Mouse (Mus musculus) liver, adult 2 months (tissue): ENCODE results near the gene Bnip3. TPM values are rescaled to one million over a fixed set of nuclear protein-coding genes. Genes with fewer than 3 reads are reported as not detected.

Source experiments
- DNase-seq: peaks from one replicate; pipeline ENCODE4 v3.0.0-alpha.2; 2011; ENCODE audit warnings: low read depth, low spot score; ENCODE audit errors: extremely low read depth
- H3K27ac ChIP-seq: fragments of 200-500 bp; replicated peaks from 2 replicates; pipeline ENCODE4 v1.5.1; 2012; ENCODE audit warnings: low read depth, mild to moderate bottlenecking, control low read depth, inconsistent platforms, low read length; ENCODE audit not compliant: insufficient read depth
- H3K27me3 ChIP-seq: fragments of 200-500 bp; 2 replicates; pipeline ENCODE4 v1.6.1; 2012; ENCODE audit warnings: mild to moderate bottlenecking, moderate library complexity, low read length, inconsistent platforms; ENCODE audit not compliant: control insufficient read depth, insufficient read depth
- H3K36me3 ChIP-seq: fragments of 200-500 bp; 2 replicates; pipeline ENCODE4 v1.6.1; 2012; ENCODE audit warnings: low read length, inconsistent platforms; ENCODE audit not compliant: control insufficient read depth, insufficient read depth
- H3K4me1 ChIP-seq: fragments of 200-500 bp; 2 replicates; pipeline ENCODE4 v1.6.1; 2011; ENCODE audit warnings: low read length; ENCODE audit not compliant: control insufficient read depth, insufficient read depth
- H3K4me3 ChIP-seq: fragments of 200-500 bp; 2 replicates; pipeline ENCODE4 v1.5.1; 2011; ENCODE audit warnings: low read depth, mild to moderate bottlenecking, control low read depth, low read length, moderate library complexity; ENCODE audit not compliant: insufficient read depth
- H3K79me2 ChIP-seq: fragments of 200-500 bp; 2 replicates; pipeline ENCODE4 v1.6.1; 2012; ENCODE audit warnings: inconsistent platforms, mild to moderate bottlenecking, low read length, moderate library complexity; ENCODE audit not compliant: control insufficient read depth, insufficient read depth
- H3K9ac ChIP-seq: fragments of 200-500 bp; 2 replicates; pipeline ENCODE4 v1.6.1; 2012; ENCODE audit warnings: low read depth, mild to moderate bottlenecking, control low read depth, inconsistent platforms, low read length
- CTCF ChIP-seq: fragments of 200-500 bp; IDR thresholded peaks from 2 replicates; pipeline ENCODE4 v1.5.1; 2011; ENCODE audit warnings: low read depth, low read length, control low read depth
- POLR2A ChIP-seq: fragments of 200-500 bp; IDR thresholded peaks from 2 replicates; pipeline ENCODE4 v1.6.1; 2011; ENCODE audit warnings: low read length, control low read depth; ENCODE audit not compliant: insufficient read depth; ENCODE audit errors: extremely low read depth
- WGBS: fragments of 180-500 bp; shearing (Covaris S2); methylation state at CpG from one replicate; pipeline ENCODE4 v1.1.7; 2018; 5-methylcytosine and 5-hydroxymethylcytosine counted together
- polyA plus RNA-seq: library from polyadenylated mRNA; depleted of rRNA; stranded (reverse); fragments of >200 nt; gene quantifications from 2 replicates; pipeline ENCODE4 v1.2.3, GENCODE M21; 2012; rRNA removed
- total RNA-seq: library from RNA; depleted of rRNA; stranded (reverse); fragments of >200 nt; gene quantifications from 2 replicates; pipeline ENCODE4 v1.2.3, GENCODE M21; 2014; rRNA removed

Bnip3 gene
- total RNA-seq (213 and 264 TPM in 2 replicates), polyA plus RNA-seq (56.7 and 62.0 TPM in 2 replicates)

- whole genome bisulfite sequencing: under 1% methylated on average over 60 of the region's 66 CpGs
- peaks cover 2% of the 10 kb centered on the region; the same call in 1 of the 2 replicates for H3K36me3 ChIP-seq
- H3K27me3 ChIP-seq: no peaks in the 10 kb centered on the region
- H3K9ac ChIP-seq: peak within 1 kb of the TSS; percentile 100
- peak within 1 kb of the TSS; percentile 100 for H3K4me3 ChIP-seq
- peak within 1 kb of the TSS; percentile 100 for H3K27ac ChIP-seq
- DNase-seq: peak; percentile 94
- peaks cover 20% of the 10 kb centered on the region for H3K4me1 ChIP-seq
- H3K79me2 ChIP-seq: peaks cover 24% of the 10 kb centered on the region
- TF ChIP-seq CTCF (peak; percentile 4; the same call in 1 of the 2 replicates), POLR2A (peak; percentile 99)
Observed at GRCm38 (mm10) chr7:138909277-138910192, at the start of gene Bnip3. Gene Bnip3 (minus strand): TSS chr7:138909519.

GRCm38 (mm10) chr7:138957106-138957505, 47.8 kb upstream of the Bnip3 start:
- no peak for TF ChIP-seq CTCF
- TF ChIP-seq POLR2A: no peak
- Histone ChIP-seq H3K79me2 (no peaks in the 10 kb centered on the region), H3K9ac (no peak overlapping the region), H3K27ac (no peak overlapping the region), H3K36me3 (no peaks in the 10 kb centered on the region), H3K4me1 (no peaks in the 10 kb centered on the region), H3K27me3 (no peaks in the 10 kb centered on the region), H3K4me3 (no peak overlapping the region)
- WGBS: 69% methylated on average over 6 of the region's 6 CpGs
- DNase-seq: no peak

- H3K4me3 ChIP-seq: no peak overlapping the region
- no peak overlapping the region for H3K27ac ChIP-seq
- no peaks in the 10 kb centered on the region for H3K27me3 ChIP-seq
- H3K79me2 ChIP-seq: no peaks in the 10 kb centered on the region
- TF ChIP-seq POLR2A: no peak
- TF ChIP-seq CTCF: no peak
- 85% methylated on average over 7 of the region's 7 CpGs for WGBS
- H3K36me3 ChIP-seq: no peaks in the 10 kb centered on the region
- DNase-seq: no peak
- no peak overlapping the region for H3K9ac ChIP-seq
- no peaks in the 10 kb centered on the region for H3K4me1 ChIP-seq
Observed at GRCm38 (mm10) chr7:138955787-138956186, 46.5 kb upstream of the Bnip3 start.

GRCm38 (mm10) chr7:138948309-138948708, 39.0 kb upstream of the Bnip3 start:
- H3K36me3 ChIP-seq: no peaks in the 10 kb centered on the region
- H3K4me1 ChIP-seq: no peaks in the 10 kb centered on the region
- no peak overlapping the region for H3K27ac ChIP-seq
- H3K4me3 ChIP-seq: no peak overlapping the region
- no peak for DNase-seq
- no peaks in the 10 kb centered on the region for H3K79me2 ChIP-seq
- H3K27me3 ChIP-seq: peaks cover 2% of the 10 kb centered on the region; the same call in 1 of the 2 replicates
- no peak overlapping the region for H3K9ac ChIP-seq
- TF ChIP-seq CTCF: no peak
- TF ChIP-seq POLR2A: no peak
- 68% methylated on average over 8 of the region's 8 CpGs for WGBS

GRCm38 (mm10) chr7:138947741-138948140, 38.4 kb upstream of the Bnip3 start:
- TF ChIP-seq POLR2A: no peak
- TF ChIP-seq CTCF: no peak
- Histone ChIP-seq H3K27ac (no peak overlapping the region), H3K4me3 (no peak overlapping the region), H3K27me3 (peaks cover 2% of the 10 kb centered on the region; the same call in 1 of the 2 replicates), H3K36me3 (no peaks in the 10 kb centered on the region), H3K4me1 (no peaks in the 10 kb centered on the region), H3K9ac (no peak overlapping the region), H3K79me2 (no peaks in the 10 kb centered on the region)
- 76% methylated on average over 8 of the region's 8 CpGs for WGBS
- no peak for DNase-seq

- no peak overlapping the region for H3K27ac ChIP-seq
- H3K27me3 ChIP-seq: peaks cover 4% of the 10 kb centered on the region; the same call in 1 of the 2 replicates
- DNase-seq: no peak
- TF ChIP-seq POLR2A (no peak), CTCF (no peak)
- no peaks in the 10 kb centered on the region for H3K36me3 ChIP-seq
- no peak overlapping the region for H3K4me3 ChIP-seq
- no peaks in the 10 kb centered on the region for H3K4me1 ChIP-seq
- H3K79me2 ChIP-seq: no peaks in the 10 kb centered on the region
- WGBS: 81% methylated on average over 3 of the region's 3 CpGs
- no peak overlapping the region for H3K9ac ChIP-seq
Observed at GRCm38 (mm10) chr7:138945668-138946067, 36.3 kb upstream of the Bnip3 start.
